Mouse (Mus musculus) right cerebral cortex, postnatal 25 days (tissue): ENCODE measurements at regions not wholly inside any gene's neighbourhood (a gene's known extent, or its start where the extent isn't known, plus 50 kb on each side); places are given as distances from the start of the nearest gene placed in this dataset.

Source experiments
- DNase-seq: peaks from one replicate; pipeline ENCODE4 v3.0.0; 2022

GRCm38 (mm10) chr5:100981849-100982572 lies 136.5 kb downstream of the Gpat3 start:
- no peak for DNase-seq

GRCm38 (mm10) chr5:100976736-100977135 lies 131.2 kb downstream of the Gpat3 start:
- no peak for DNase-seq

- no peak for DNase-seq
Measured at GRCm38 (mm10) chr5:100951210-100951609, 105.7 kb downstream of the Gpat3 start.
